13 mouse cellular contexts compared by ENCODE assay signal in genomic region chr16:20975406-20975805, GRCm38 (mm10).
DNase-seq lines count a peak whose midpoint lies in the region; ATAC-seq and TF ChIP-seq lines count a peak whose summit lies in the region.
"Had no signal": no experiment of that assay in that cellular context is flagged by ENCODE, and none has a peak within 500 bp of the region (broad histone marks: within the 10 kb centered on the region; RNA-seq: fewer than 3 reads in every experiment).

No protein-coding gene starts in this region.

- no peak overlapping the region for H3K27ac ChIP-seq in kidney, postnatal 0 days
- H3K27ac ChIP-seq in hindbrain, embryonic 12.5 days = no peak overlapping the region
- H3K27ac ChIP-seq: liver, embryonic 15.5 days had no signal

- no peak overlapping the region for H3K9ac ChIP-seq in kidney, postnatal 0 days (ENCODE audit: low read depth, low read length)
- no peak overlapping the region for H3K9ac ChIP-seq in hindbrain, embryonic 12.5 days
- H3K9ac ChIP-seq: liver, embryonic 15.5 days had no signal

- no peak overlapping the region for H3K4me2 ChIP-seq in kidney, postnatal 0 days (ENCODE audit: low read length)
- H3K4me2 ChIP-seq in hindbrain, embryonic 12.5 days (replicated peaks) = no peak overlapping the region
- H3K4me2 ChIP-seq: liver, embryonic 15.5 days had no signal

- ATAC-seq in kidney, postnatal 0 days (replicated peaks; ENCODE audit: low FRiP score, low read depth) = no peak
- ATAC-seq in hindbrain, embryonic 12.5 days (ENCODE audit: low FRiP score) = no peak
- ATAC-seq: midbrain, embryonic 16.5 days had no signal

- no peaks in the 10 kb centered on the region for H3K27me3 ChIP-seq in kidney, postnatal 0 days (ENCODE audit: insufficient read depth, low read length)
- H3K27me3 ChIP-seq in hindbrain, embryonic 12.5 days = no peaks in the 10 kb centered on the region
- H3K27me3 ChIP-seq: liver, embryonic 15.5 days had no signal

- TF ChIP-seq CTCF in kidney, postnatal 0 days (IDR thresholded peaks at IDR 0.05; ENCODE audit: low read depth) = no peak

- WGBS in kidney, postnatal 0 days = 32% methylated on average over 2 of the region's 2 CpGs
- 67% methylated on average over 2 of the region's 2 CpGs for WGBS in hindbrain, embryonic 12.5 days

- H3K36me3 ChIP-seq in kidney, postnatal 0 days (ENCODE audit: insufficient read depth, low read length) = no peaks in the 10 kb centered on the region
- H3K36me3 ChIP-seq in hindbrain, embryonic 12.5 days = no peaks in the 10 kb centered on the region
- H3K36me3 ChIP-seq: liver, embryonic 15.5 days had no signal

- no peak overlapping the region for H3K4me3 ChIP-seq in kidney, postnatal 0 days (replicated peaks; ENCODE audit: low read depth, low read length)
- no peak overlapping the region for H3K4me3 ChIP-seq in hindbrain, embryonic 12.5 days
- H3K4me3 ChIP-seq: liver, embryonic 15.5 days had no signal

- no peaks in the 10 kb centered on the region for H3K4me1 ChIP-seq in kidney, postnatal 0 days (replicated peaks; ENCODE audit: insufficient read depth, low read length)
- H3K4me1 ChIP-seq in hindbrain, embryonic 12.5 days = no peaks in the 10 kb centered on the region
- H3K4me1 ChIP-seq: liver, embryonic 15.5 days had no signal

- peak; percentile 18 to 23 for DNase-seq in cerebellum, postnatal 14 days
- DNase-seq in cerebellum, postnatal 36 days = no peak
- DNase-seq in kidney, postnatal 0 days (ENCODE audit: low spot score) = peak; percentile 14
- DNase-seq in kidney, adult 18-20 months = no peak
- peak; percentile 29 for DNase-seq in Muller cell, postnatal 12 days (ENCODE audit: inconsistent ontology term)
- peak; percentile 21 to 28 for DNase-seq in kidney, postnatal 36 days
- DNase-seq in spleen, postnatal 4 days (ENCODE audit: low spot score in 2 of 2) = no peak
- DNase-seq: B cell, adult 2 months; gastrocnemius, postnatal 25 days; thymus, postnatal 25 days had no signal

- no peaks in the 10 kb centered on the region for H3K9me3 ChIP-seq in kidney, postnatal 0 days (replicated peaks; ENCODE audit: low read length)
- H3K9me3 ChIP-seq in hindbrain, embryonic 12.5 days (replicated peaks) = no peaks in the 10 kb centered on the region
- H3K9me3 ChIP-seq: liver, embryonic 15.5 days had no signal

Comparison
In these comparisons a context has a peak if more than half of its experiments do, and no peak if none do; other contexts are left out.
1. DNase-seq: peak in cerebellum, postnatal 14 days (2 of 2), kidney, postnatal 0 days (single experiment), Muller cell, postnatal 12 days (single experiment) and kidney, postnatal 36 days (2 of 2); none in cerebellum, postnatal 36 days (0 of 2), kidney, adult 18-20 months (single experiment) and spleen, postnatal 4 days (0 of 2).